Mouse (Mus musculus) liver, postnatal 0 days (tissue): ENCODE results near the gene Tfap2e. TPM values are rescaled to one million over a fixed set of nuclear protein-coding genes. Genes with fewer than 3 reads are reported as not detected.

Experiments used
- ATAC-seq: fragments of 200-750 bp; cut with Nextera tagmentation; 2 replicates; pipeline ENCODE4 v1.8.0; 2017; ENCODE audit warnings: mild to moderate bottlenecking, moderate library complexity
- DNase-seq: peaks from one replicate; pipeline ENCODE4 v3.0.0-alpha.2; 2016
- H3K27ac ChIP-seq: fragments of 300-500 bp; sonication (generic); 2 replicates; pipeline ENCODE4 v1.5.1; 2014; ENCODE audit warnings: antibody characterized with exemption, moderate library complexity, mild to moderate bottlenecking, low read depth
- H3K27me3 ChIP-seq: fragments of 300-500 bp; sonication (generic); 2 replicates; pipeline ENCODE4 v1.6.1; 2014; ENCODE audit warnings: low read length, control low read depth, mixed read lengths; ENCODE audit not compliant: insufficient read depth
- H3K36me3 ChIP-seq: fragments of 300-500 bp; sonication (generic); replicated peaks from 2 replicates; pipeline ENCODE4 v1.6.1; 2014; ENCODE audit warnings: mild to moderate bottlenecking, control low read depth, low read length, moderate library complexity, mixed read lengths; ENCODE audit not compliant: insufficient read depth
- H3K4me1 ChIP-seq: fragments of 300-500 bp; sonication (generic); 2 replicates; pipeline ENCODE4 v1.6.1; 2014; ENCODE audit warnings: antibody characterized with exemption, mild to moderate bottlenecking, control low read depth; ENCODE audit not compliant: insufficient read depth
- H3K4me2 ChIP-seq: fragments of 300-500 bp; sonication (generic); 2 replicates; pipeline ENCODE4 v1.6.1; 2014; ENCODE audit warnings: low read depth, mild to moderate bottlenecking, low read length, moderate library complexity, mixed read lengths
- H3K4me3 ChIP-seq: fragments of 300-500 bp; sonication (generic); 2 replicates; pipeline ENCODE4 v1.5.1; 2014; ENCODE audit warnings: low read depth, low read length
- H3K9ac ChIP-seq: fragments of 300-500 bp; sonication (generic); replicated peaks from 2 replicates; pipeline ENCODE4 v1.6.1; 2014; ENCODE audit warnings: mild to moderate bottlenecking, moderate library complexity
- H3K9me3 ChIP-seq: fragments of 300-500 bp; sonication (generic); 2 replicates; pipeline ENCODE4 v1.6.1; 2016; ENCODE audit warnings: mild to moderate bottlenecking, control low read depth, low read length, mixed read lengths
- CTCF ChIP-seq: sonication (generic); IDR thresholded peaks from 2 replicates; pipeline ENCODE4 v1.5.1; 2016; ENCODE audit warnings: antibody characterized with exemption, low read depth
- EP300 ChIP-seq: IDR thresholded peaks from 2 replicates; pipeline ENCODE4 v1.6.1; 2016; ENCODE audit warnings: antibody characterized with exemption, low read depth, mild to moderate bottlenecking
- WGBS: fragments of 180-500 bp; shearing (Covaris S2); extraction: QIAGEN DNeasy Blood & Tissue Kit; methylation state at CpG from one replicate; pipeline ENCODE4 v1.1.7; 2014; ENCODE audit not compliant: insufficient replicate concordance; 5-methylcytosine and 5-hydroxymethylcytosine counted together
- polyA plus RNA-seq: library from polyadenylated mRNA; unstranded; fragments of >200 nt; fragmentation: Nextera tagmentation; extraction: Ambion mirVana; gene quantifications from 2 replicates; pipeline ENCODE4 v1.2.1, GENCODE M21; 2015

Tfap2e gene
- polyA plus RNA-seq, 1 experiment from 2014 or later: not detected

DNA sequence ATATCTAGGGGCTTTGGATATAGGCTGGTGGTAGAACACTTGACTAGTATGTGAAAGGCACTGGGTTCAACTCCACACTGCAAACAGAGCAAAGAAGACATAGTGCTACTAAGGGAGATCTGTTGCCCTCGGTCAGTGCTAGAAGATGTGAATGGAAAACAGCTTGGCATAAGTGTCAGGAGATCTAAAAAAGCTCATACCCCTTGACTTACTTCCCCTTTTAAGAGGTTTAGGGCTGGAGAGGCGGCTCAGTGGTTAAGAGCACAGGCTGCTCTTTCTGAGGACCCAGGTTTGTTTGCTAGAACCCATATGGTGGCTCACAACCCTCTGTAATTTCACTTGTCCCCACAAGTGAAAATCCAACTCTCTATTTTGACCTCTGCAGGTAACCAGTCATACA is 23.4 kb upstream of the Tfap2e start:
- H3K36me3 ChIP-seq: peaks cover 12% of the 10 kb centered on the region; the same call in 1 of the 2 replicates
- no peaks in the 10 kb centered on the region for H3K9me3 ChIP-seq
- peaks cover 7% of the 10 kb centered on the region for H3K4me1 ChIP-seq
- H3K27me3 ChIP-seq: no peaks in the 10 kb centered on the region
- H3K4me2 ChIP-seq: no peak overlapping the region
- no peak overlapping the region for H3K27ac ChIP-seq
- no peak overlapping the region for H3K4me3 ChIP-seq
- no peak overlapping the region for H3K9ac ChIP-seq
- DNase-seq: no peak
- ATAC-seq: no peak
- WGBS: 62% methylated on average over 2 of the region's 2 CpGs
- TF ChIP-seq CTCF: no peak
- no peak for TF ChIP-seq EP300

DNA sequence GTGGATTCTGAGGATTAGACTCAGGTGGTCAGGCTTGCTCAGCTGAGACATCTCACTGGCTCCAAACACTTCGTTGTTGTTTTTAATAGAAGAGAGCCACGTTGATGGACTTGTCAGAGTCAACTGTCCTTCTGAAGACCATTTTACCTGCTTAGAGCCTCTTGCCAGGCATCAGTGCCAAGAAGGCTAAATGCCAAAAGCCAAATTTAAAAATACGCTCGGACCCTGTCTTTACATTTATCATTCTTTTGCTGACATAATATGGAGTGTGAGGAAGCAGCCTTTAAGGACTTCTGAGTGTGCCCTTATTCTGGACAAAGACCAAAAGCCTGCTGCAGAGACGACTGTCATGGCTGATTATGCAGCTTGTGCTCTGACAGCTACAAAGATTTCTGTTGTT is 22.3 kb upstream of the Tfap2e start:
- Histone ChIP-seq H3K27ac (no peak overlapping the region), H3K4me2 (no peak overlapping the region), H3K36me3 (peaks cover 12% of the 10 kb centered on the region; the same call in 1 of the 2 replicates), H3K27me3 (no peaks in the 10 kb centered on the region), H3K4me3 (no peak overlapping the region), H3K9ac (no peak overlapping the region), H3K4me1 (peaks cover 7% of the 10 kb centered on the region), H3K9me3 (no peaks in the 10 kb centered on the region)
- ATAC-seq: no peak
- TF ChIP-seq CTCF (no peak), EP300 (no peak)
- DNase-seq: no peak
- WGBS: 74% methylated on average over 5 of the region's 5 CpGs

GRCm38 (mm10) chr4:126756766-126757165 is 20.7 kb upstream of the Tfap2e start:
- Histone ChIP-seq H3K27me3 (no peaks in the 10 kb centered on the region), H3K36me3 (peaks cover 12% of the 10 kb centered on the region; the same call in 1 of the 2 replicates), H3K9me3 (no peaks in the 10 kb centered on the region), H3K27ac (no peak overlapping the region), H3K4me1 (peaks cover 15% of the 10 kb centered on the region), H3K9ac (no peak overlapping the region), H3K4me2 (no peak overlapping the region), H3K4me3 (no peak overlapping the region)
- TF ChIP-seq CTCF (no peak), EP300 (no peak)
- WGBS: 63% methylated on average over 4 of the region's 4 CpGs
- ATAC-seq: no peak
- DNase-seq: no peak

DNA sequence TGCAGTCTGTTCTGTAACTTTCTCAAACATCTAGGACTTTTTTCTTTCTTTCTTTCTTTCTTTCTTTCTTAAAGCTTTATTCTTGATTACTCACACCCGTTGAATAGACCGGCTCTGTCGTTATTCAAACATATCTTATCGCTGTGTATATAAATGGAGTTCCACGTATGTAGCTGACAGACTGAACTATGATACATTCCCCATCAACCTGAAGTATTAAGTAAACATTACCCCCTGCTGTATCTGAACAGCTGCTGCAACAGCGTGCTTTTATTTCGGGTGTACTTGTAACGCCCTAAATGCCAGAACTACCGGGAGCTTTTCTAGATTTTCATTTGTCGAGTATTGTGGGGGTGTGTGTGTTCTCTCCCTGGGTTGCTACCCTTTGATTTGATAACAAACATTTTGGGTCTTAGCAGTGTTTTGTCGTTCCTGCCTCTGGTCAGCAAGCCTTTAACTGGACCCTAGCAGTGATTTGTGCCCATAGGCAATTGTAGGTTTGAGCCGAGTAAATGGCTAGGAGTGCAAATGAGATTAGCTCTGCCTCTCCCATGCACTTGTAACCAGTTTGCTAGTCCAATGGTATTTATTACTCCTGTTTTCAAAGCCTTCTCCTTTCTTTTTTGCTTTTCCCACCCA is 18.8 kb upstream of the Tfap2e start:
- WGBS: 48% methylated on average over 12 of the region's 12 CpGs
- ATAC-seq: no peak
- TF ChIP-seq CTCF (no peak), EP300 (no peak)
- H3K4me1 ChIP-seq: peaks cover 16% of the 10 kb centered on the region
- no peak overlapping the region; the same call in 1 of the 2 replicates for H3K4me3 ChIP-seq
- peak overlapping the region; percentile 89 for H3K4me2 ChIP-seq
- H3K27ac ChIP-seq: 0 out of 2 replicates have a peak overlapping the region, but pooled peaks have one; percentile 11
- DNase-seq: no peak
- no peak overlapping the region for H3K9ac ChIP-seq
- H3K36me3 ChIP-seq: peaks cover 6% of the 10 kb centered on the region; the same call in 1 of the 2 replicates
- no peaks in the 10 kb centered on the region for H3K9me3 ChIP-seq
- no peaks in the 10 kb centered on the region for H3K27me3 ChIP-seq

- WGBS: 1% methylated on average over 12 of the region's 12 CpGs
- H3K4me2 ChIP-seq: peak overlapping the region; percentile 89
- no peak for TF ChIP-seq CTCF
- no peak for TF ChIP-seq EP300
- H3K27me3 ChIP-seq: no peaks in the 10 kb centered on the region
- peaks cover 16% of the 10 kb centered on the region for H3K4me1 ChIP-seq
- no peaks in the 10 kb centered on the region for H3K9me3 ChIP-seq
- H3K36me3 ChIP-seq: peaks cover 8% of the 10 kb centered on the region; the same call in 1 of the 2 replicates
- H3K27ac ChIP-seq: peak overlapping the region; percentile 95
- peak overlapping the region; percentile 70 for H3K4me3 ChIP-seq
- no peak for ATAC-seq
- no peak for DNase-seq
- H3K9ac ChIP-seq: peak overlapping the region; percentile 96
Measured at GRCm38 (mm10) chr4:126754231-126754611, 18.2 kb upstream of the Tfap2e start.

- 2% methylated on average over 65 of the region's 71 CpGs for WGBS
- peaks cover 8% of the 10 kb centered on the region; the same call in 1 of the 2 replicates for H3K36me3 ChIP-seq
- no peaks in the 10 kb centered on the region for H3K27me3 ChIP-seq
- peak within 1 kb of the TSS; percentile 95 for H3K27ac ChIP-seq
- H3K9me3 ChIP-seq: no peaks in the 10 kb centered on the region
- TF ChIP-seq CTCF (no peak), EP300 (peak; percentile 86)
- peaks cover 16% of the 10 kb centered on the region for H3K4me1 ChIP-seq
- peak within 1 kb of the TSS; percentile 96 for H3K9ac ChIP-seq
- peak within 1 kb of the TSS; percentile 70 for H3K4me3 ChIP-seq
- H3K4me2 ChIP-seq: peak within 1 kb of the TSS; percentile 89
- DNase-seq (peak; percentile 96), ATAC-seq (peak; percentile 99)
Measured at GRCm38 (mm10) chr4:126753268-126754230, 17.5 kb upstream of the Tfap2e start, which contains the start of the genes Ncdn and AU040320. Gene Ncdn, minus strand, starts transcription at chr4:126753438. Gene AU040320, plus strand, starts transcription at chr4:126753544.
